Mouse (Mus musculus) hindbrain, embryonic 15.5 days (tissue): ENCODE results near the gene Arl5c. TPM values are rescaled to one million over a fixed set of nuclear protein-coding genes. Genes with fewer than 3 reads are reported as not detected.

ENCODE experiments used
- ATAC-seq: fragments of 200-750 bp; cut with Nextera tagmentation; 2 replicates; pipeline ENCODE4 v1.8.0; 2017; ENCODE audit warnings: low read depth, moderate number of reproducible peaks, moderate TSS enrichment; ENCODE audit not compliant: low FRiP score
- H3K27ac ChIP-seq: fragments of 300-500 bp; sonication (generic); replicated peaks from 2 replicates; pipeline ENCODE4 v1.5.1; 2015; ENCODE audit warnings: mild to moderate bottlenecking, inconsistent platforms
- H3K27me3 ChIP-seq: fragments of 300-500 bp; sonication (generic); 2 replicates; pipeline ENCODE4 v1.6.1; 2015; ENCODE audit warnings: control low read depth, inconsistent platforms
- H3K36me3 ChIP-seq: fragments of 300-500 bp; sonication (generic); 2 replicates; pipeline ENCODE4 v1.6.1; 2015; ENCODE audit warnings: control low read depth, inconsistent platforms
- H3K4me1 ChIP-seq: fragments of 300-500 bp; sonication (generic); replicated peaks from 2 replicates; pipeline ENCODE4 v1.6.1; 2015; ENCODE audit warnings: control low read depth, inconsistent platforms
- H3K4me2 ChIP-seq: fragments of 300-500 bp; sonication (generic); 2 replicates; pipeline ENCODE4 v1.6.1; 2015; ENCODE audit warnings: moderate library complexity, mild to moderate bottlenecking, inconsistent platforms
- H3K4me3 ChIP-seq: fragments of 300-500 bp; sonication (generic); 2 replicates; pipeline ENCODE4 v1.5.1; 2015; ENCODE audit warnings: mild to moderate bottlenecking, inconsistent platforms
- H3K9ac ChIP-seq: fragments of 300-500 bp; sonication (generic); 2 replicates; pipeline ENCODE4 v1.6.1; 2015; ENCODE audit warnings: inconsistent platforms
- H3K9me3 ChIP-seq: fragments of 300-500 bp; sonication (generic); 2 replicates; pipeline ENCODE4 v1.6.1; 2016; ENCODE audit warnings: control low read depth, inconsistent platforms
- WGBS: fragments of 180-500 bp; shearing (Covaris S2); methylation state at CpG from one replicate; pipeline ENCODE4 v1.1.7; 2015; 5-methylcytosine and 5-hydroxymethylcytosine counted together
- polyA plus RNA-seq: library from polyadenylated mRNA; unstranded; fragments of >200 nt; fragmentation: Nextera tagmentation; extraction: Ambion mirVana; gene quantifications from 2 replicates; pipeline ENCODE4 v1.2.1, GENCODE M21; 2015

The Arl5c gene
- polyA plus RNA-seq, 1 experiment from 2014 or later, result 12.9 TPM

DNA sequence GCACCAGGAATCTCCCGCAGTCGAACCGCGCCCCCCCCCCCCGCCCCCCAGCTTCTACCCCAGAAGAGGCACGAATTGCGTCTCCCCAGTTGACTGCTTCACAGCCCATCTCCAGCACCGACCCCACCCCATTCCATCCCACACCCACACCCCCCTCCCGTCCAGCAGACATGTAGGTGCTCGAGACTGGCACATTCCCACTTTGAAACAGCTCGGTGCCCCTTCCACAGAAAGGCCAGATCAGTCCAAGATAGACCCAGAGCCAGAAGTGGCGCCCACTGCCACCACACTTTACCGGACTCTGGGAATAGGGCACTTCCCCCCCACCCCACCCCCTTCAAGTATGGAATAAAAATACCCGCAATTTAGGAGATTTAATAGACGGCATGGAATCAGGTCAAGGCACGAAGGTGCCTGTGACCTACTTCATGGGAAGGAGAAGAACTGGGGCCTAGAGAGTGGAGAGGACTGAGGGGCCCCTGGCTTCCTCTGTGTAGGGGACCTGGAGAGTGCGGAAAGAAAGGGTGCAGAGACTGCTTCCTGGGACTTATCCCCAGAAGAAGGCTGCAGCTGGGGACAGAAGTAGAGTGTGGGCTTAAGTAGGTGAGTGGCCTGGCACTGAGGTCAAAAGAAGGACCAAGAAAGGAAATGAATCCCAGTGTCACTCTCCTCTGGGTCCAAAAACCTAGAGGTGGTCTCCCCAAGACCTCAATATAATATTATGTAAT is 9.1 kb downstream of the Arl5c start:
- ATAC-seq, result no peak
- peak overlapping the region; percentile 82; the same call in 1 of the 2 replicates for H3K27ac ChIP-seq

DNA sequence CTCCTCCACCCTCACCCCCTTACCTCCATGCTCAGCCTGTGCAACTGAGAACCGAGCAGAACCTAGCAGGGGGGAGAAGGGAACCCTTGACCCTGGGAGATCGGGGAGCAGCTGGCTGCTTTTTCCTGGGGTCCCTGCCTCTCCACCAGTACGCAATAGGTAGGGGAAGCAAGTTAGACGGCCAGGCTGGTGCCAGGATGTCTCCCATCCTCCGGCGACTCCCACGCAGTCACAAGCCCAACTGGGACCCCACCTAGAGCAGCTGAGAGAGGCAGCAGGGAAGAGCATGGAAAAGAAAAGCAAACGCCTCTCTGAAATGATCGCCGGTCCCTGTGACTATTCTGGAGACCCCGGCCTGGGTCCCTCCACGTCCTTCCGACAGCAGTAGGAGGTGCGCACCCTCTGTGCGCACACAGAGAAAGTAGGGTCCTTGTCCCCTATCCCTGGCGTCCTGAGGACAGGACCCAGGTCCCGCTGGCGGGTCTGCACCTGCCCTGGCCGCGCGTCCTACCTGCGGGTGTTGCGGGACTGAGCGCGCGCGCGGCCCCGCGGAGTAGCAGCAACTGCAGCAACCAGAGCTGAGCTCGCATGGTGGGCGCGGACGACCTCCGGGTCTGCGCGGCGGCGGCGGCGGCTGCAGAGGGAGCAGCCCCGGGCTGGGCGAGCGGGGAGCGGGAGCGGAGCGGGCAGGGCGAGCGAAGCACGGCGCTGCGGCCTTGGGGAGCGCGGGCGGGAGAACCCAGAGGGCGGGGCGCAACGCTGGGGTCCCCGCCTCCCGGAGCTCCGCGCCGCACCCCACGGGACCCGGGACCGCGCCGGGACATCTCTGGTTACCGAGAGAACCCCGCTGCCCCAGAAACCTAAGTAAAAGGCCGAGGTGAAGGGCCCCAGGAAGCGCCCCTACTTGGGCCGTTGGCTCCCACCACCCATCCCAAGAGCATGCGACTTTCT is 10.0 kb downstream of the Arl5c start, which contains the start of gene Plxdc1:
Plxdc1 (minus strand) TSS at position 718 of the 951 bp plus-strand sequence.
- peak within 1 kb of the TSS; percentile 77 for H3K4me3 ChIP-seq
- H3K27me3 ChIP-seq, result peaks cover 24% of the 10 kb centered on the region
- peak within 1 kb of the TSS; percentile 33 for H3K9ac ChIP-seq
- no peak for ATAC-seq
- peak within 1 kb of the TSS; percentile 87 for H3K4me2 ChIP-seq
- H3K36me3 ChIP-seq, result no peaks in the 10 kb centered on the region
- H3K9me3 ChIP-seq, result no peaks in the 10 kb centered on the region
- peaks cover 30% of the 10 kb centered on the region for H3K4me1 ChIP-seq
- WGBS, result 2% methylated on average over 67 of the region's 74 CpGs
- peak within 1 kb of the TSS; percentile 82; the same call in 1 of the 2 replicates for H3K27ac ChIP-seq

More for the DNA sequence above, 9.1 kb downstream of the Arl5c start:
- H3K4me2 ChIP-seq, result peak overlapping the region; percentile 87
- no peaks in the 10 kb centered on the region for H3K9me3 ChIP-seq
- H3K4me3 ChIP-seq, result peak overlapping the region; percentile 77
- H3K4me1 ChIP-seq, result peaks cover 30% of the 10 kb centered on the region
- H3K27me3 ChIP-seq, result peaks cover 24% of the 10 kb centered on the region
- H3K9ac ChIP-seq, result no peak overlapping the region
- 40% methylated on average over 12 of the region's 17 CpGs for WGBS
- H3K36me3 ChIP-seq, result no peaks in the 10 kb centered on the region

DNA sequence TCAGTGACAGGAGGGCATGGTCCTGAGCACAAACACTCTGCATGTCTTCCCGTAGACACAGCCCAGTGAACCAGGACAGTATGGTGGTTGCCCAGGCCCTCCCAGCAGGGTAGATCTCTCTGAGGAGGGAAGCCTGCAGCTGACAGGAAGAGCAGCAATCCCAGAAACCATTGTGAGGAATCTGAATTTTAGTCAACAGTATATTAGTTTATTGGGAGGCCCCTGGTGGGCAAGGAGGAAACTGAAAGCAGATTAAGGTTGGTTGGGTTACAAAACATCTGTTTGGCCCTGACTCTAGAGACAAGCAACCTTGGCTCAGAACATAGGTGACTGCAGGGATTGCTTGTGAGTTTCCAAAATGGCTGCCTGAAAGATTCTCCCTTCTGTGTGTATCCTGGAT is 12.0 kb downstream of the Arl5c start:
- H3K27ac ChIP-seq, result no peak overlapping the region
- peaks cover 24% of the 10 kb centered on the region for H3K27me3 ChIP-seq
- H3K4me2 ChIP-seq, result no peak overlapping the region
- no peak overlapping the region for H3K9ac ChIP-seq
- H3K9me3 ChIP-seq, result no peaks in the 10 kb centered on the region
- peaks cover 15% of the 10 kb centered on the region for H3K4me1 ChIP-seq
- H3K36me3 ChIP-seq, result no peaks in the 10 kb centered on the region
- WGBS, result 50% methylated on average over 1 of the region's 1 CpGs
- ATAC-seq, result no peak
- no peak overlapping the region for H3K4me3 ChIP-seq

DNA sequence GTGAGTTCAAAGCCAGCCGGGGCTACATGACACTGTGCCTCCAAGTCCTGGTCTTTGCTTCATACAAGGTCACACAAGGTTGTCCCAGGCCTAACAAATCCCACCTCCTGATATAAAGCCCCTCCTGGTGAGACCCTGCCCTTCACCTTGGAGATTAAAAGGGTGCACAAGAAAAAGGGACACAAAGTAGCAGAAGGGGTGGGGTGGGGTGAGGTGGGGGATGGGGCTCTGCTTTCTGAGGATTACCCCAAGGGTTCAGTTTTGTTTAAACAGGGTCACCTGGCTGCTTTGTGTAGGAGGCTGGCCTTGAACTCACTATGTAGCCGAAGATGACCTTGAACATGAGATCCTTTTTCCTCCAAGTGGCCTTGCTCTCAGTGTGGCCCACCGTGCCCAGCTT is 12.5 kb downstream of the Arl5c start:
- H3K36me3 ChIP-seq, result no peaks in the 10 kb centered on the region
- H3K27me3 ChIP-seq, result peaks cover 24% of the 10 kb centered on the region
- ATAC-seq, result no peak
- H3K4me3 ChIP-seq, result no peak overlapping the region
- H3K27ac ChIP-seq, result no peak overlapping the region
- H3K4me2 ChIP-seq, result no peak overlapping the region
- peaks cover 15% of the 10 kb centered on the region for H3K4me1 ChIP-seq
- no peak overlapping the region for H3K9ac ChIP-seq
- no peaks in the 10 kb centered on the region for H3K9me3 ChIP-seq
- 85% methylated on average over 3 of the region's 3 CpGs for WGBS

DNA sequence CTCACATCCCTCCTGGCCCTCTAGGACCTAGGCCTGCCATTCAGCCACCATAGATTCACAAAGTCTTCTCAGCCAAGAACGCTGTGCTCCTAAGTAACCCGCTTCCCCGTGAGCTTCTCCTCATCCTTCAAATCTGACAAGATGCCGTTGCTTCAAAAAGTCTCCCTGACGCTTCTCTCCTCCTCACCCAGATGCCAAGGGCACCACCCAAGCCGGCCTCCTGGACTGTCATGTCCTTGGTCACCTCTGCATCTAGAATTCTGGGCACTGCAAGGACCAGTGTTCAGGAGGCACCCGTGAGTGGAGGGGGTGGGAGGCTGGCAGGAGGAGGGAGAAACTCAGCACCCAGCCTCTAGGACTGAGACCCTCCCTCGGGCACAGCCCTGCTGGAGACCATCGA is 13.3 kb downstream of the Arl5c start:
- no peak for ATAC-seq
- Histone ChIP-seq H3K9me3 (no peaks in the 10 kb centered on the region), H3K4me3 (no peak overlapping the region), H3K36me3 (no peaks in the 10 kb centered on the region), H3K4me2 (no peak overlapping the region), H3K9ac (no peak overlapping the region), H3K27ac (no peak overlapping the region), H3K4me1 (peaks cover 15% of the 10 kb centered on the region), H3K27me3 (peaks cover 28% of the 10 kb centered on the region)
- WGBS, result 85% methylated on average over 9 of the region's 9 CpGs

DNA sequence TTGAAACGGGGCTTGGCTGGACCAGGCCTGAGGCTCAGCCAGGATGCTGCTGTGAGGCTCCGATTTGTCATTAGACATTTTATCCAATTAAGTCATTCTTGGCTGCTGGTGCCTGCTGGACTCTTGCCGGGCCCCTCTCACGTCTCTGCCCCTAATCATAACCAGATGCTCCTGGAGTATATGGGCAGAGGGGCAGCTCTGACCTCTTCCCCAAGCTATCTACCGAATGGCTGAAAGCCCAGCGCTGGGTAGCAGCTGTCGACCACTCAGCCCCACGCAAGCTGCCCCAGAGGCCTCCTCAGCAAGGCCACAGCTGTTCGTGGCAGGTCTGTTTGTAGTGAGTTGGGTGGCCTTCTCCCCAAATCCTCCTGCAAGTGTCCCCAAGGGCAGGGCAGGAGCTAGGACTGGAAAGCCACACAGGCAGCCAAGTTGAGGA is 15.4 kb downstream of the Arl5c start:
- no peak overlapping the region for H3K4me2 ChIP-seq
- H3K4me1 ChIP-seq, result no peaks in the 10 kb centered on the region
- H3K4me3 ChIP-seq, result no peak overlapping the region
- ATAC-seq, result peak; percentile 38; the same call in 1 of the 2 replicates
- H3K27me3 ChIP-seq, result peaks cover 19% of the 10 kb centered on the region
- H3K9me3 ChIP-seq, result no peaks in the 10 kb centered on the region
- 39% methylated on average over 9 of the region's 9 CpGs for WGBS
- no peak overlapping the region for H3K9ac ChIP-seq
- H3K36me3 ChIP-seq, result no peaks in the 10 kb centered on the region
- H3K27ac ChIP-seq, result no peak overlapping the region

DNA sequence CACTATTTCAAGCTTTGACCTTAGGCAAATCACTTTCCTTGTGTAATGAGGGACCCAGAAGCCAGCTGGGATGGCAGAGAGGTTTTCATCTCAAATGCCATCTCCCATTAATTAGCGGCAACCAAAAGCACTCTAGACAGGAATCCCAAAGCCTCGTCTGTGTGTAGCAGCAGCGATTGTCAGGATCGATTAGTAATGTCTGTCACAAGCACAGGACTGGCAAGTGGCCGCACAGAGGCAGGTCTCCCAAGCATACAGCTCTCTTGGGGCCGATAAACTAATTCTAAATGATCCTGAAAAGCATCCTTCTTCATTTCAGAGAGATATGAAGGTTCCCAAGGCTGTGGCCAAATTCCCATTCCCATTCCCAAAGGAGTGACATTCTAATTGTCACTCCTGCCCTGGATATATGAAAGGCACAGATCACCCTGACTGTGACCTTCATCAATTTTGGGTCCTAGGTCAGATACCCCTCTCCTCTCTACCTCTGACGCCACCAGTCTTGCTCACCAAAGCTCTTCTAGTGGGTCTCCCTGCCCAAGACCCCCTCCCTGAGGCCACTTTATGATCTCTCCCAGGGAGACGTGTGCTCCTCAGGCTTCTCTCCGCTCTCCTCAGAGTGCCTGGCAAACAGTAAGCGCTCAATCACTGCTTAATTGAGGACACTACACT is 16.0 kb downstream of the Arl5c start:
- Histone ChIP-seq H3K4me3 (no peak overlapping the region), H3K9me3 (no peaks in the 10 kb centered on the region), H3K4me2 (no peak overlapping the region), H3K9ac (no peak overlapping the region), H3K27me3 (peaks cover 13% of the 10 kb centered on the region), H3K4me1 (no peaks in the 10 kb centered on the region), H3K36me3 (no peaks in the 10 kb centered on the region), H3K27ac (no peak overlapping the region)
- no peak for ATAC-seq
- 67% methylated on average over 10 of the region's 10 CpGs for WGBS

DNA sequence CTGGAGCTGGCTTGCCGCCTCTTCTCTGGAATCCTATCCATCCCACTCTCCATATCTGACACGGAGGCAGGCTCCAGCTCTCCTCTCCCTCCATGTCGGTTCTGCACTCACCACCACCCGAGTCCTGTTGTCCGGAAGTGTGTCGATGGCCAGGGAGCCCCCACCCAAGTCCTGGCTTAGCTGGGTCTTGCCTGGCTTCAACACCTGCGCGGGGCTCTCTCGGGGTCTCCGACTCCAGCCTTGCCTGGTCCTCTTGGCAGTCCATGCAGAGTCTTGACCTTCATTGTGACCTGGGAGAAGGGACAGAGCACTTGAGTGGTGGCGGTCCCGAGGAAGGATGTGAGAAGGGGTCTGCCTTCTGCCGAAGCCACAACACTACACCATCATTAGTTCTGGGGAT is 17.6 kb downstream of the Arl5c start:
- H3K27me3 ChIP-seq, result 0 out of 2 replicates have a peak, but pooled peaks cover 4% of the 10 kb centered on the region
- no peak overlapping the region for H3K4me3 ChIP-seq
- no peak overlapping the region for H3K27ac ChIP-seq
- no peaks in the 10 kb centered on the region for H3K4me1 ChIP-seq
- H3K36me3 ChIP-seq, result no peaks in the 10 kb centered on the region
- H3K4me2 ChIP-seq, result no peak overlapping the region
- no peak overlapping the region for H3K9ac ChIP-seq
- ATAC-seq, result no peak
- WGBS, result 90% methylated on average over 13 of the region's 13 CpGs
- no peaks in the 10 kb centered on the region for H3K9me3 ChIP-seq

DNA sequence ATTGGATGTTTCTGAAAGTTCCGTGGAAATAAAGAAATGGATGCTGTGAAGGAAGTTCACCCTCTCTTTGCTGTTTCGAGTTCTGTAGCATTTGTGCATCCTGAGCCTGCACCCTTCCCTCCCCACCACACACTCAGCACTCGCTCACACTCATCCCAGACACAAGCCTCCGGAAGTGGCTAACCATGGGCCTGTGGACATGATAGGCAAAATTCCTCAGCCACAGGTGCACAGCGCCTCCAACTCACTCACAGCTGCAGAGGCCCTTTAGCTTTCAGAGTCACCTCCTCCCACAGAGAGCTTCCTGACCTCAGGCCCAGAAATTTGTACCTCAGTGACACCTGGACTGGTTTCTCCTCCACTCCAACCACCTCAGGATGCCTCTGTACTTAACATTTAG is 18.2 kb downstream of the Arl5c start:
- Histone ChIP-seq H3K9me3 (no peaks in the 10 kb centered on the region), H3K36me3 (no peaks in the 10 kb centered on the region), H3K27ac (no peak overlapping the region), H3K9ac (no peak overlapping the region), H3K4me1 (no peaks in the 10 kb centered on the region), H3K27me3 (0 out of 2 replicates have a peak, but pooled peaks cover 4% of the 10 kb centered on the region), H3K4me2 (no peak overlapping the region), H3K4me3 (no peak overlapping the region)
- no peak for ATAC-seq
- 81% methylated on average over 5 of the region's 5 CpGs for WGBS

DNA sequence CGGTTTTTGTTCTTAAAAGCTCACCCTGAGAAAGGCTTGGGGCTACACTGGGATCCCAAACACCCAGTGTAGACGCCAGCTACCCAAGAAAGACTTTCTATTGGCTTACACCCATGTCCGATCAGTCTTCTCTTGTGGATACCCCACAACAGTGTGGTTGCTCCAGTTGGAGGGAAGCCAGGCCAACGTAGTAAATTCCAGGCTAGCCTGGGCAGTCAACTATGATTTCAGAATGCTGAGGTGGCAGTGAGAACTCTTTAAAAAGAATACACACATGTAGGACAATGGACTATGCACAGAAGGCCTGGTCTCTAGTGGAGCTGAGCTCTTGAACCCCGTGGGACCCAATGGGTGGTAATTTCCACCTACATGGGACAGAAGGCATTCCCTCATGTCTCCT is 21.2 kb downstream of the Arl5c start:
- WGBS, result 86% methylated on average over 5 of the region's 5 CpGs
- peaks cover 3% of the 10 kb centered on the region; the same call in 1 of the 2 replicates for H3K4me1 ChIP-seq

DNA sequence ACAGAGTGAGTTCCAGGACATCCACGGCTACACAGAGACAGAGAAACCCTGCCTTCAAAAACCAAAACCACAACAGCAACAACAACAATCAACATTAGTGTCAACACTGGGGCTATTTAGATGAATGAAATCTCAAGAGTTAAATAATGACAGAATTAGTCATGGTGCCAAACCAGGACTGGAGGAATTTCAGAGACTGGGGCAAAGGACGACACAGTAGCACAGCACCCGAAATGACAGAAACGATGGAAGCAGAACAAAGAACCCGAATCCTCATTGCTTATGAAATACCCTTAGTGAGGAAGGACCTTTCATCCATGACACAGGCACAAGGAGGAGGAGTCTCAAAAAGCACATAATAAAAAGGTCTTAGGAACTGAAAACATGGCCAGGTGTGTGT is 21.8 kb downstream of the Arl5c start:
- no peak for ATAC-seq
- H3K36me3 ChIP-seq, result no peaks in the 10 kb centered on the region
- H3K27ac ChIP-seq, result no peak overlapping the region
- no peaks in the 10 kb centered on the region for H3K9me3 ChIP-seq
- H3K4me2 ChIP-seq, result no peak overlapping the region
- H3K9ac ChIP-seq, result no peak overlapping the region
- H3K27me3 ChIP-seq, result 0 out of 2 replicates have a peak, but pooled peaks cover 4% of the 10 kb centered on the region
- H3K4me3 ChIP-seq, result no peak overlapping the region
- H3K4me1 ChIP-seq, result peaks cover 3% of the 10 kb centered on the region; the same call in 1 of the 2 replicates
- 83% methylated on average over 5 of the region's 5 CpGs for WGBS

More for the DNA sequence above, 21.2 kb downstream of the Arl5c start:
- Histone ChIP-seq H3K9me3 (no peaks in the 10 kb centered on the region), H3K9ac (no peak overlapping the region), H3K36me3 (no peaks in the 10 kb centered on the region), H3K27ac (no peak overlapping the region), H3K4me2 (no peak overlapping the region), H3K4me3 (no peak overlapping the region), H3K27me3 (0 out of 2 replicates have a peak, but pooled peaks cover 4% of the 10 kb centered on the region)
- ATAC-seq, result no peak
